Mouse (Mus musculus): Measurements from ENCODE around the gene Fam173b. TPM values are rescaled to one million over a fixed set of nuclear protein-coding genes. Genes with fewer than 3 reads are reported as not detected.

Fam173b gene
- polyA plus RNA-seq, 1 experiment from 2014 or later, result 14.3 TPM

DNA sequence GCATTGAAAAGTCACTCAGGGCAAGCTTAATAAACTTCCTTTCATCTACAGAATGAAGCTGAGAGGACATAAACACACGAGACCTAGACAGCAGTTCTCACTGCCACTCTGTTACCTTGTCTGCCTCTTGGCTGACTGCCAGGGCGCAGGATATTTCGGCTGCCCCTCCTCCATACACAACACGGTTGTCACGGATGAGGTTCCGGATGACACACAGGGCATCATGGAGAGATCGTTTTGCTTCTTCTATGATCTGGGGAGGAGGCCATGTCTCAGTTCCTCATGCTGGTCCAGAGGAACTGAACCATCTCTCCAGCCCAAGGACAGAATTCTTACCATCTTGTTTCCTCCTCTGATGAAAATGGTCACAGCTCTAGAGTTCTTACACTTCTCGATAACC lies 9.1 kb upstream of the Fam173b start:
- no peak overlapping the region for H3K4me2 ChIP-seq
- H3K9ac ChIP-seq (ENCODE audit: low read depth, low read length), result no peak overlapping the region
- H3K4me3 ChIP-seq (ENCODE audit: low read depth, low read length), result no peak overlapping the region
- no peaks in the 10 kb centered on the region; the same call in 1 of the 2 replicates for H3K4me1 ChIP-seq (replicated peaks; ENCODE audit: control insufficient read depth, insufficient read depth, low read length)
- ATAC-seq (replicated peaks; ENCODE audit: low FRiP score) (no peak), DNase-seq (ENCODE audit: low spot score) (no peak)
- WGBS, result 89% methylated on average over 8 of the region's 8 CpGs
- no peaks in the 10 kb centered on the region for H3K9me3 ChIP-seq (ENCODE audit: control insufficient read depth, low read length)
- H3K27ac ChIP-seq (ENCODE audit: low read depth, low read length), result no peak overlapping the region
- peaks cover 59% of the 10 kb centered on the region for H3K36me3 ChIP-seq (ENCODE audit: control insufficient read depth, insufficient read depth, low read length)
- H3K27me3 ChIP-seq (replicated peaks; ENCODE audit: control insufficient read depth, insufficient read depth, low read length), result no peaks in the 10 kb centered on the region

GRCm38 (mm10) chr15:31594260-31594659 lies 7.4 kb upstream of the Fam173b start:
- ATAC-seq (replicated peaks; ENCODE audit: low FRiP score), result no peak

GRCm38 (mm10) chr15:31595651-31596050 lies 6.0 kb upstream of the Fam173b start:
- H3K27me3 ChIP-seq (replicated peaks; ENCODE audit: control insufficient read depth, insufficient read depth, low read length), result no peaks in the 10 kb centered on the region
- peaks cover 17% of the 10 kb centered on the region for H3K4me1 ChIP-seq (replicated peaks; ENCODE audit: control insufficient read depth, insufficient read depth, low read length)
- no peak overlapping the region for H3K9ac ChIP-seq (ENCODE audit: low read depth, low read length)
- ATAC-seq (replicated peaks; ENCODE audit: low FRiP score) (no peak), DNase-seq (ENCODE audit: low spot score) (no peak)
- peaks cover 58% of the 10 kb centered on the region for H3K36me3 ChIP-seq (ENCODE audit: control insufficient read depth, insufficient read depth, low read length)
- no peak overlapping the region for H3K4me2 ChIP-seq
- H3K27ac ChIP-seq (ENCODE audit: low read depth, low read length), result no peak overlapping the region
- 89% methylated on average over 7 of the region's 7 CpGs for WGBS
- H3K9me3 ChIP-seq (ENCODE audit: control insufficient read depth, low read length), result no peaks in the 10 kb centered on the region
- H3K4me3 ChIP-seq (ENCODE audit: low read depth, low read length), result no peak overlapping the region

More at GRCm38 (mm10) chr15:31594260-31594659, 7.4 kb upstream of the Fam173b start:
- Histone ChIP-seq H3K4me3 (ENCODE audit: low read depth, low read length) (no peak overlapping the region), H3K36me3 (ENCODE audit: control insufficient read depth, insufficient read depth, low read length) (peaks cover 66% of the 10 kb centered on the region), H3K9ac (ENCODE audit: low read depth, low read length) (no peak overlapping the region), H3K4me2 (no peak overlapping the region), H3K9me3 (ENCODE audit: control insufficient read depth, low read length) (no peaks in the 10 kb centered on the region), H3K4me1 (replicated peaks; ENCODE audit: control insufficient read depth, insufficient read depth, low read length) (peaks cover 8% of the 10 kb centered on the region), H3K27ac (ENCODE audit: low read depth, low read length) (no peak overlapping the region), H3K27me3 (replicated peaks; ENCODE audit: control insufficient read depth, insufficient read depth, low read length) (no peaks in the 10 kb centered on the region)
- DNase-seq (ENCODE audit: low spot score), result no peak
- 92% methylated on average over 14 of the region's 14 CpGs for WGBS

DNA sequence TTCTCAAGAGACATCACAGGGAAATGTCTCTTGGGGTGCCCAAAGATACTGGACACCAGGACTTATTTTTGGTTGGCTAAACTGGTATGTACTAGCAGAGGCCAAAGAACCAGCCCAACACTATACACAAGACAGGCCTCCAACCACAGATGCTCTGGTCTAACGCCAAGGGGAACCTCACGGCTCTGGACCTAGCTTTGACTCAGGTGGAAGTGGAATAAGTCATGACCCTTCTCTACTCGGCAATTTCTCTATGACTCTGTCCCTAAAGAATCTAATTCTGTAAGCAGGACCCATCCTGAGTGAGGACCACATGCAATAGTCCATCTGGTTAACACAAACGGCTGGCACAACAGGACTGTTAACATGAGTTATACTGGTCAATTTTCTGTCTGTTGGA lies 1.8 kb upstream of the Fam173b start:
- ATAC-seq (replicated peaks; ENCODE audit: low FRiP score), result no peak
- peak overlapping the region; percentile 93 for H3K9ac ChIP-seq (ENCODE audit: low read depth, low read length)
- WGBS, result 50% methylated on average over 4 of the region's 4 CpGs

DNA sequence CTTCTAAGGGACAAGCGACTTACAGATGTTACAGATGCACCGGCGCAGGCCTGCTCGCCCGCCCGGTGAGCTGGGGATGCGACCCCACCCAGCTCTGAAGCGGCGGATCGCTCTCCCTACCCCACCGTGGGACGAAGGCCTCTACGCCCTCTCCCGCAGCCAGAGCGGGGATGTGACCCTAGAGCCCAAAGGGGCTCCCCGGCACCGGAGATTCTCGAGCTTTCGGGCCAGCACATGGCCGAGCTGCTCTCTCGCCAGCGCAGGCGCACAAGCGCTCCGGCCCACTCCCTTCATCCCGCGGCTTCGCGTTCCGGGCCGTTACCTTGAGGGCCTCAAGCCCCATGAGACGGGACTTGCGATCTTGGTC lies 390 bp upstream of the Fam173b start:
- peak overlapping the region; percentile 97 for H3K4me2 ChIP-seq
- H3K27ac ChIP-seq (ENCODE audit: low read depth, low read length), result peak overlapping the region; percentile 20
- ATAC-seq (replicated peaks; ENCODE audit: low FRiP score), result peak; percentile 69
- peak overlapping the region; percentile 93 for H3K9ac ChIP-seq (ENCODE audit: low read depth, low read length)
- WGBS, result 0% methylated on average over 33 of the region's 33 CpGs
- no peaks in the 10 kb centered on the region for H3K27me3 ChIP-seq (replicated peaks; ENCODE audit: control insufficient read depth, insufficient read depth, low read length)
- H3K4me1 ChIP-seq (replicated peaks; ENCODE audit: control insufficient read depth, insufficient read depth, low read length), result peaks cover 17% of the 10 kb centered on the region
- no peak for DNase-seq (ENCODE audit: low spot score)
- no peaks in the 10 kb centered on the region for H3K9me3 ChIP-seq (ENCODE audit: control insufficient read depth, low read length)
- H3K4me3 ChIP-seq (ENCODE audit: low read depth, low read length), result peak overlapping the region; percentile 73
- peaks cover 12% of the 10 kb centered on the region; the same call in 1 of the 2 replicates for H3K36me3 ChIP-seq (ENCODE audit: control insufficient read depth, insufficient read depth, low read length)

More for the DNA sequence above, 1.8 kb upstream of the Fam173b start:
- no peak overlapping the region for H3K27ac ChIP-seq (ENCODE audit: low read depth, low read length)
- H3K4me2 ChIP-seq, result peak overlapping the region; percentile 97
- peaks cover 24% of the 10 kb centered on the region for H3K36me3 ChIP-seq (ENCODE audit: control insufficient read depth, insufficient read depth, low read length)
- H3K4me1 ChIP-seq (replicated peaks; ENCODE audit: control insufficient read depth, insufficient read depth, low read length), result peaks cover 17% of the 10 kb centered on the region
- no peaks in the 10 kb centered on the region for H3K27me3 ChIP-seq (replicated peaks; ENCODE audit: control insufficient read depth, insufficient read depth, low read length)
- H3K4me3 ChIP-seq (ENCODE audit: low read depth, low read length), result peak overlapping the region; percentile 73
- no peak for DNase-seq (ENCODE audit: low spot score)
- H3K9me3 ChIP-seq (ENCODE audit: control insufficient read depth, low read length), result no peaks in the 10 kb centered on the region

DNA sequence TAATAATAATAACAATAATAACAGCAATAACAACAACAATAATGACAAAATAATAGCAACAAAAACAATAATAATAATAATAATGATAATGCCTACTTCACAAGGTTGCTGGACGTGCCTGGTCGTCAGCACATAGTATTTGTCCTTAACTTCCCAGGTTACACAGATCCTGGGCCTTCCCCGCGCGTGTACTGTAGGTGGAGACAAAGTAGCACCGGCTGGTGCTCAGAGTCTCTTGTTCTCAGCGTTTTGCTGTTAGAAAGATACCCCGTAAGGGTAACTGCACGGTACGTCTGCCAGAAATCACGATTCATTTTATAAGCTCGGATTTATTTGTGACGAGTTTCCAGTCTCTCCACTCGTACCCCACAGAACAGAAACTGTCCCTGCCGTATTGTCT lies 774 bp downstream of the Fam173b start:
- Histone ChIP-seq H3K27me3 (replicated peaks; ENCODE audit: control insufficient read depth, insufficient read depth, low read length) (no peaks in the 10 kb centered on the region), H3K4me1 (replicated peaks; ENCODE audit: control insufficient read depth, insufficient read depth, low read length) (peaks cover 23% of the 10 kb centered on the region), H3K4me3 (ENCODE audit: low read depth, low read length) (peak overlapping the region; percentile 73), H3K4me2 (peak overlapping the region; percentile 70), H3K27ac (ENCODE audit: low read depth, low read length) (peak overlapping the region; percentile 88), H3K9ac (ENCODE audit: low read depth, low read length) (peak overlapping the region; percentile 93), H3K9me3 (ENCODE audit: control insufficient read depth, low read length) (no peaks in the 10 kb centered on the region), H3K36me3 (ENCODE audit: control insufficient read depth, insufficient read depth, low read length) (peaks cover 8% of the 10 kb centered on the region; the same call in 1 of the 2 replicates)
- WGBS, result 6% methylated on average over 15 of the region's 15 CpGs
- DNase-seq (ENCODE audit: low spot score) (no peak), ATAC-seq (replicated peaks; ENCODE audit: low FRiP score) (peak; percentile 56)

- ATAC-seq (replicated peaks; ENCODE audit: low FRiP score), result no peak
- WGBS, result 88% methylated on average over 13 of the region's 13 CpGs
- DNase-seq (ENCODE audit: low spot score), result no peak
- H3K4me3 ChIP-seq (ENCODE audit: low read depth, low read length), result peak overlapping the region; percentile 73
- peaks cover 2% of the 10 kb centered on the region; the same call in 1 of the 2 replicates for H3K36me3 ChIP-seq (ENCODE audit: control insufficient read depth, insufficient read depth, low read length)
- no peak overlapping the region for H3K9ac ChIP-seq (ENCODE audit: low read depth, low read length)
- no peaks in the 10 kb centered on the region for H3K9me3 ChIP-seq (ENCODE audit: control insufficient read depth, low read length)
- peaks cover 23% of the 10 kb centered on the region for H3K4me1 ChIP-seq (replicated peaks; ENCODE audit: control insufficient read depth, insufficient read depth, low read length)
- no peaks in the 10 kb centered on the region for H3K27me3 ChIP-seq (replicated peaks; ENCODE audit: control insufficient read depth, insufficient read depth, low read length)
- peak overlapping the region; percentile 70 for H3K4me2 ChIP-seq
- no peak overlapping the region for H3K27ac ChIP-seq (ENCODE audit: low read depth, low read length)
Observed at GRCm38 (mm10) chr15:31603113-31603512, 1.5 kb downstream of the Fam173b start.

GRCm38 (mm10) chr15:31606821-31607220 lies 5.2 kb downstream of the Fam173b start:
- Histone ChIP-seq H3K27me3 (replicated peaks; ENCODE audit: control insufficient read depth, insufficient read depth, low read length) (no peaks in the 10 kb centered on the region), H3K9me3 (ENCODE audit: control insufficient read depth, low read length) (no peaks in the 10 kb centered on the region), H3K4me3 (ENCODE audit: low read depth, low read length) (no peak overlapping the region), H3K4me1 (replicated peaks; ENCODE audit: control insufficient read depth, insufficient read depth, low read length) (peaks cover 5% of the 10 kb centered on the region; the same call in 1 of the 2 replicates), H3K36me3 (ENCODE audit: control insufficient read depth, insufficient read depth, low read length) (no peaks in the 10 kb centered on the region), H3K27ac (ENCODE audit: low read depth, low read length) (no peak overlapping the region), H3K4me2 (peak overlapping the region; percentile 16; the same call in 1 of the 2 replicates), H3K9ac (ENCODE audit: low read depth, low read length) (no peak overlapping the region)
- no peak for DNase-seq (ENCODE audit: low spot score)
- ATAC-seq (replicated peaks; ENCODE audit: low FRiP score), result no peak
- 76% methylated on average over 6 of the region's 6 CpGs for WGBS

- H3K9me3 ChIP-seq (ENCODE audit: control insufficient read depth, low read length), result no peaks in the 10 kb centered on the region
- no peaks in the 10 kb centered on the region for H3K36me3 ChIP-seq (ENCODE audit: control insufficient read depth, insufficient read depth, low read length)
- WGBS, result 87% methylated on average over 3 of the region's 3 CpGs
- H3K27ac ChIP-seq (ENCODE audit: low read depth, low read length), result no peak overlapping the region
- no peaks in the 10 kb centered on the region for H3K27me3 ChIP-seq (replicated peaks; ENCODE audit: control insufficient read depth, insufficient read depth, low read length)
- no peak for ATAC-seq (replicated peaks; ENCODE audit: low FRiP score)
- DNase-seq (ENCODE audit: low spot score), result no peak
- no peak overlapping the region for H3K4me3 ChIP-seq (ENCODE audit: low read depth, low read length)
- no peak overlapping the region for H3K4me2 ChIP-seq
- peaks cover 5% of the 10 kb centered on the region; the same call in 1 of the 2 replicates for H3K4me1 ChIP-seq (replicated peaks; ENCODE audit: control insufficient read depth, insufficient read depth, low read length)
- no peak overlapping the region for H3K9ac ChIP-seq (ENCODE audit: low read depth, low read length)
Observed at GRCm38 (mm10) chr15:31611027-31611426, 9.4 kb downstream of the Fam173b start.
